ENCODE assay signal across 21 mouse cellular contexts in the genomic region with DNA sequence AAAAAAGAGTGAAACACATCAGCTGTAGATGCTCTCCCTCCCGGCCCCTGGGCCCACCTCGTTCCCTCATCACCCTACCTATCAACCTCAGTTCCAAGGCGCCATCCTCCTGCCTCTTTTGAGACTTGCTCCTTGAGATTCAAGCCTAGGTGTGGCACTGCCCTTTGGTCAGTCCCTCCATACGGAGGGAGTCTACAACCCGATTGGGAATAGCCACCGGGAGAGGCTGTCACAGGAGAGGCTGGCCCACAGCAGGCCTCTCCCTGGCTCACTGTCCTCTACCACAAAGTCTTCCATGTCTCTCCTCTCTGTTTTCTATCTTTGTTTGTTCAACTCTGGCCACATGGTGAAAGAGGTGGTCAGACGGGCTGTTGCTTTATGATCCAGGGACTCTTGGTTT. TPM values are rescaled to one million over a fixed set of nuclear protein-coding genes. Genes with fewer than 3 reads are reported as not detected.
DNase-seq lines count a peak whose midpoint lies in the region; ATAC-seq and TF ChIP-seq lines count a peak whose summit lies in the region.
"Had no signal": no experiment of that assay in that cellular context is flagged by ENCODE, and none has a peak within 500 bp of the region (broad histone marks: within the 10 kb centered on the region; RNA-seq: fewer than 3 reads in every experiment).

No protein-coding gene starts in this region.

- H3K4me3 ChIP-seq in intestine, embryonic 15.5 days (replicated peaks) = no peak overlapping the region
- H3K4me3 ChIP-seq in intestine, embryonic 16.5 days (ENCODE audit: low read length) = no peak overlapping the region
- no peak overlapping the region for H3K4me3 ChIP-seq in intestine, postnatal 0 days (ENCODE audit: low read depth, low read length)

- H3K9ac ChIP-seq in intestine, embryonic 15.5 days = no peak overlapping the region
- H3K9ac ChIP-seq in intestine, embryonic 16.5 days (ENCODE audit: low read depth, low read length) = no peak overlapping the region
- no peak overlapping the region for H3K9ac ChIP-seq in intestine, postnatal 0 days (ENCODE audit: low read depth, low read length)

- ATAC-seq in intestine, embryonic 15.5 days = peak; percentile 75
- peak; percentile 85 for ATAC-seq in intestine, embryonic 16.5 days
- ATAC-seq in intestine, postnatal 0 days = peak; percentile 71
- ATAC-seq: activated CD4-positive, CD25-positive, alpha-beta regulatory T cell, adult 4 months; CD4-positive, CD25-positive, alpha-beta regulatory T cell, adult 4 months; Patski had no signal

- no peak for DNase-seq in embryo, embryonic 9.5 days (ENCODE audit: extremely low spot score)
- DNase-seq in urinary bladder, postnatal 25 days (ENCODE audit: low spot score) = no peak
- DNase-seq in left cerebral cortex, adult 8-10 months (ENCODE audit: low spot score in 2 of 2) = no peak
- DNase-seq: adrenal gland, adult 2 months; adrenal gland, adult 8-10 months; adrenal gland, postnatal 10 days; adrenal gland, postnatal 14 days; adrenal gland, postnatal 25 days; adrenal gland, postnatal 36 days; B cell, adult 2 months; cerebellum, adult 11 months; cerebellum, adult 11-12 months; cerebellum, adult 18-20 months had no signal

- no peak overlapping the region for H3K27ac ChIP-seq in intestine, embryonic 15.5 days
- H3K27ac ChIP-seq in intestine, embryonic 16.5 days (ENCODE audit: low read length) = no peak overlapping the region
- H3K27ac ChIP-seq in intestine, postnatal 0 days (ENCODE audit: low read depth, low read length) = no peak overlapping the region

- 68% methylated on average over 7 of the region's 7 CpGs for WGBS in intestine, embryonic 15.5 days
- 64% methylated on average over 7 of the region's 7 CpGs for WGBS in intestine, embryonic 16.5 days
- WGBS in intestine, postnatal 0 days = 54% methylated on average over 7 of the region's 7 CpGs

- no peak for TF ChIP-seq CTCF in intestine, postnatal 0 days (IDR thresholded peaks at IDR 0.05; ENCODE audit: low read depth)

- no peaks in the 10 kb centered on the region for H3K9me3 ChIP-seq in intestine, embryonic 15.5 days
- no peaks in the 10 kb centered on the region for H3K9me3 ChIP-seq in intestine, embryonic 16.5 days (ENCODE audit: control insufficient read depth, low read length)
- H3K9me3 ChIP-seq in intestine, postnatal 0 days (ENCODE audit: control insufficient read depth) = no peaks in the 10 kb centered on the region
- H3K9me3 ChIP-seq: G1E had no signal

- no peaks in the 10 kb centered on the region for H3K36me3 ChIP-seq in intestine, embryonic 15.5 days
- no peaks in the 10 kb centered on the region for H3K36me3 ChIP-seq in intestine, embryonic 16.5 days (ENCODE audit: control insufficient read depth, insufficient read depth, low read length)
- H3K36me3 ChIP-seq in intestine, postnatal 0 days (ENCODE audit: control insufficient read depth, insufficient read depth) = 0 out of 2 replicates have a peak, but pooled peaks cover under 1% of the 10 kb centered on the region

- 0 out of 2 replicates have a peak overlapping the region, but pooled peaks have one; percentile 9 for H3K4me2 ChIP-seq in intestine, embryonic 15.5 days (replicated peaks)
- no peak overlapping the region for H3K4me2 ChIP-seq in intestine, embryonic 16.5 days (ENCODE audit: low read depth, low read length)
- H3K4me2 ChIP-seq in intestine, postnatal 0 days (replicated peaks; ENCODE audit: low read depth) = no peak overlapping the region

- no peaks in the 10 kb centered on the region for H3K27me3 ChIP-seq in intestine, embryonic 15.5 days (replicated peaks)
- no peaks in the 10 kb centered on the region for H3K27me3 ChIP-seq in intestine, embryonic 16.5 days (replicated peaks; ENCODE audit: control insufficient read depth, insufficient read depth, low read length)
- H3K27me3 ChIP-seq in intestine, postnatal 0 days (replicated peaks; ENCODE audit: control insufficient read depth, insufficient read depth, low read length) = no peaks in the 10 kb centered on the region
- H3K27me3 ChIP-seq: Patski had no signal

- 0 out of 2 replicates have a peak, but pooled peaks cover 2% of the 10 kb centered on the region for H3K4me1 ChIP-seq in intestine, embryonic 15.5 days (replicated peaks)
- 0 out of 2 replicates have a peak, but pooled peaks cover 4% of the 10 kb centered on the region for H3K4me1 ChIP-seq in intestine, embryonic 16.5 days (ENCODE audit: control insufficient read depth, insufficient read depth, low read length)
- no peaks in the 10 kb centered on the region; the same call in 1 of the 2 replicates for H3K4me1 ChIP-seq in intestine, postnatal 0 days (replicated peaks; ENCODE audit: control insufficient read depth, insufficient read depth, low read length)

RNA-seq across cellular contexts. Expression of a gene that starts 27.5 kb away (rescaled TPM):
- 55.8 and 59.8 TPM in 2 replicates for polyA plus RNA-seq in intestine, embryonic 15.5 days (2015; fragmentation: Nextera tagmentation; extraction: Ambion mirVana)
- polyA plus RNA-seq in intestine, embryonic 16.5 days (2015; fragmentation: Nextera tagmentation; extraction: Ambion mirVana) = 58.1 and 59.7 TPM in 2 replicates
- 38.3 and 42.4 TPM in 2 replicates for polyA plus RNA-seq in intestine, postnatal 0 days (2015; fragmentation: Nextera tagmentation; extraction: Ambion mirVana)
- 10 to 100 TPM; 57.8 to 68.8 (median 59.9) TPM for total RNA-seq in left cerebral cortex, adult 8-10 months (2022)

RNA-seq across cellular contexts. Expression of a gene that starts 36.6 kb away (rescaled TPM):
- not detected in 2 replicates for polyA plus RNA-seq in intestine, embryonic 15.5 days (2015; fragmentation: Nextera tagmentation; extraction: Ambion mirVana)
- 0.06 TPM in 1 of 2 replicates, not detected in the other for polyA plus RNA-seq in intestine, embryonic 16.5 days (2015; fragmentation: Nextera tagmentation; extraction: Ambion mirVana)
- polyA plus RNA-seq in intestine, postnatal 0 days (2015; fragmentation: Nextera tagmentation; extraction: Ambion mirVana) = not detected in 2 replicates
- total RNA-seq in left cerebral cortex, adult 8-10 months (2022) = 10 to 100 TPM; 14.8 to 20.5 (median 16.8) TPM
- total RNA-seq: CH12.LX had no signal
- polyA plus RNA-seq: G1E, Patski had no signal

RNA-seq across cellular contexts. Expression of a gene that starts 46.1 kb away (rescaled TPM):
- 6.0 and 6.8 TPM in 2 replicates for polyA plus RNA-seq in intestine, embryonic 15.5 days (2015; fragmentation: Nextera tagmentation; extraction: Ambion mirVana)
- 6.2 and 7.8 TPM in 2 replicates for polyA plus RNA-seq in intestine, embryonic 16.5 days (2015; fragmentation: Nextera tagmentation; extraction: Ambion mirVana)
- 2.8 and 3.5 TPM in 2 replicates for polyA plus RNA-seq in intestine, postnatal 0 days (2015; fragmentation: Nextera tagmentation; extraction: Ambion mirVana)
- 10 to 100 TPM; 91.9 to 94.8 (median 93.7) TPM for total RNA-seq in left cerebral cortex, adult 8-10 months (2022)

RNA-seq across cellular contexts. Expression of a gene that starts 53.5 kb away (rescaled TPM):
- 50.0 and 55.1 TPM in 2 replicates for polyA plus RNA-seq in intestine, embryonic 15.5 days (2015; fragmentation: Nextera tagmentation; extraction: Ambion mirVana)
- 62.1 and 62.3 TPM in 2 replicates for polyA plus RNA-seq in intestine, embryonic 16.5 days (2015; fragmentation: Nextera tagmentation; extraction: Ambion mirVana)
- polyA plus RNA-seq in intestine, postnatal 0 days (2015; fragmentation: Nextera tagmentation; extraction: Ambion mirVana) = 44.7 and 48.1 TPM in 2 replicates
- total RNA-seq in left cerebral cortex, adult 8-10 months (2022) = 10 to 100 TPM; 35.3 to 48.7 (median 39.7) TPM
